Mouse (Mus musculus) bone marrow macrophage, adult 2 months (primary cell): ENCODE results near the gene Kirrel.

ENCODE experiments used
- CTCF ChIP-seq: IDR thresholded peaks from 2 replicates; pipeline ENCODE4 v1.5.1; 2012; ENCODE audit warnings: low read depth, mild to moderate bottlenecking, low read length, moderate library complexity
- POLR2A ChIP-seq: IDR thresholded peaks from 2 replicates; pipeline ENCODE4 v1.6.1; 2012; ENCODE audit warnings: mild to moderate bottlenecking, low read depth, low read length, borderline replicate concordance

DNA sequence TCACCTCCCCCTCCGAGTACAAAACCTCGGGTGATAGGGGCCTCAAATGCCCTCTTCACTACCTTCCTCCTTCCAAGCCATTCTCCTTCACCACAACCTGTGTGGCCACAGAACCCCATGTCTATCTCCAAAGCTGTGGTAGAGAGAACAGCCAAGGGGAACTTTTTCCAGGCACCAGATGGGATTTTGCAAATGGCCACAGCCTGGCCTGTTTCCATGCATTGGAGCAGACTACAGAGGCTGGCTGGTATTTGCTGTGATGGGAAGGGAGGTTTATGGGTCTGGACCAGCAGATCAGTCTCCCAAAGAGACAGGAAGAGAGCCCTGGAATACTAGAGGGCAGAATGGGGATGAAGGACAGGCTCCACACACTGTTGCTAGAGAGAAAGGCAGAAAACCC lies 69.7 kb downstream of the Kirrel start:
- no peak for TF ChIP-seq POLR2A
- TF ChIP-seq CTCF, result no peak
